Mouse (Mus musculus): ENCODE measurements at regions not wholly inside any gene's neighbourhood (a gene's known extent, or its start where the extent isn't known, plus 50 kb on each side); places are given as distances from the start of the nearest gene placed in this dataset.
"Not testable (repeated sequence)": the region's sequence is repeated elsewhere in the genome, so short reads cannot be mapped to it uniquely, and the experiment has no call there.

DNA sequence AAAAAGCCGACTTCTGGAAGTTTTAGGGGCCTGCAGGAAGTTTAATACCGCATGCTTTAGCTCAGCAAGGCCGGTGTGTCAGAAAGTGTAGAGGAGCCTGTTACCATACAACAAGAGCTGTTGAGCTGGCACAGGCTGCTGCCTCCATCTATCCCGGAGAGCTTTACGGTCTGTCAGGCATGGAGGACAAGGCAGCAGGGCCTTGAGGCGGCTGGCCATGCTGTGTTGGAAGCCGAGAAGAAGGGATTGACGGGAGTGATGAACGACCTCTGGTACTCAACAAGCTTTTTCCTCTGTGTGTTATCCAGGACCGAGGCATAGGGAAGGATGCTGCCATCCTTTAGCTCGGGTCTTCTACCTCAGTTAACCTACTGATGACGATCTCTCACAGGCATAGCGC is 146.8 kb upstream of the Mocs1 start:
- DNase-seq = peak; percentile 77

DNA sequence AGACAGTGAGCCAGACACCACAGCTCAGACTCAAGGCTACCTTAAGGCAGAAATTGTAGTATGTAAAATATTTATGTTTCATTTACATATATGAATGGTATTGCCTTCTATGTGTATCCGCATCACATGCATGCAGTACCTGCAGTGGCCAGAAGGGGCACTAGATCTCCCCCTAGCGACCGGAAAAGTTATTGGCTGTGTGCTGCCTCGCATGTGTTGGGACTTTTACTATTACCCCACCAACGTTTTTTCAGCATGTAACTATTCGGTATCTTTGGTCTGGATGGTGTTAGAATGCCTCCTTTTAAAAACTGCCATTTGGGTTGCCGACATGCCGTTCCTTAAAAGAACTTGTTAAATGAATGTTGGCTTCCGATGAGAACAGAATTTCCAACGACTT is 145.7 kb upstream of the Mocs1 start:
- DNase-seq = peak; percentile 58

DNA sequence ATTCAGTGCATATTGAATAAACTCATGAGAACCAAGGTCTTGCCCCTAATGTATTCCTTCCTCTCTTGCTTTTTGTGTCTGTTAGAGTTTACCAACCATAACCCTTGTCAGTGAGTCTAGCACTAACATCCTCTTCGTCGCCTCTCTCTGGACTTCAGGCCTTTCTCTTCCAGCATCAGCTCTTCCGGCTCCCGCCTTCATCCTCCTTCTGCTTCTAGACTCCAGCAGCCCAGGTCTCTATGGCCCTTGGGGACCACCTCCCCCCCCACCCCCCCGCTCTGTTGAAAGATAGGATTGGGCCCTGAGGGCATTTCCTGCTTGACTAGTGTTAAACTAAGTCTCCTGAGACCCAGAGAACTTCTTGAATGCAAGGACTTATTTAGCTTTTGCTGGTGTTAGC is 144.7 kb upstream of the Mocs1 start:
- DNase-seq = peak; percentile 79

DNA sequence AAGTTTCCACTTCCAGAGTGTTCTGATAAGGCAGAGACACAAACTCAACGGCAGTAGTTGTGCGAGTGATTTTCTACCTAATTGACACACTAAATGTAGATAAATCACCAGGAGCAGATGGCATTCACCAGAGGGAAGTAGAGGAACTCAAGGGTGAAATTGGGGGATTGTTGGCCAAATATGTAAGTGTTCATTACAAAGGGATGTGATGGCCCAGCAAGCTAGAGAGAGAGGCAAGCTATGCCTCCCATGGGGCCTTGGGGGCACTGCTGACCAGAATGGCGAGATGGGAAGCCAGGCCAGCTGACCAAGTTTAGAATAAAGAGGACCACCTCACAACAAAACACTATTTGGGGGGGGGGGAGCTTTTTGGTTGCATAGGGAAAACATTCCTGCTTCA is 136.5 kb upstream of the Mocs1 start:
- peak; percentile 16 for DNase-seq

DNA sequence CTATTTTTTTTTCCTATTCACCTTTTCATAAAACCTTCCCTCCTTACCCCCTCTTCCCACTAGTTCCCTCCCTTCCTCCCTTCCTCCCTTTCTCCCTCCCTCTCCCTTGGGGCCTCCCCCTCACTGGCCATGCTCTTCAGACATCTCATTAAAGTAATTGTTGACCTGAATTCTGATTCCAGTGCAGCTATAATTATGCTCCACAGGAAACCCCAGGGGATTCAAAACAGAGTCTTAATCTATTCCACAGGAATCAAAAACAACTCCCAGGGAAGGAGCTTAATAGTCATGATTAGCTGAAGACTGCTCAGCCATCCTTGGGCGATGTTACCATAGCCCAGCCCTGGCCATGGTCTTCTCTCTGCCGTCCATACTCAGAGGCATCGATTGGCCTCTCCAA is 123.7 kb upstream of the Mocs1 start:
- DNase-seq = peak; percentile 58

DNA sequence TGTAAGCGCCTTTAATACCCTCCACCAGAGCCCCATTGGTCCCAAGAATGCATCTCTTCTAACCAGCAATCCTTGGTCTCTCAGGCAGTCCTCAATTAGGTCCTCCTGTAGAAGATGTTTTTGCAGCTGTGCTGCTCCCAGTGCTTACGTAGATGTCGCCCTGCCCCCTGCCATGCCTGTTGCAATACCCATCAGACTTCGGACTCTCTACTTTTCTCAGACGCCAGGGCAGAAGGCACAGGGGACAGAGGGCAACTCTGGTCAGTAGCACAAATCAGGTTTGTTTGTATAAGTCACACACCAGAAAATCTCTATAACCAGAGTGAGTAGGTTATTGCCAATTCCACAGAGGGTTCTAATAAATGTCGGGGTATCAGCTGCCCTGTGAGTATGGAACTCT is 123.0 kb upstream of the Mocs1 start:
- DNase-seq = peak; percentile 34

DNA sequence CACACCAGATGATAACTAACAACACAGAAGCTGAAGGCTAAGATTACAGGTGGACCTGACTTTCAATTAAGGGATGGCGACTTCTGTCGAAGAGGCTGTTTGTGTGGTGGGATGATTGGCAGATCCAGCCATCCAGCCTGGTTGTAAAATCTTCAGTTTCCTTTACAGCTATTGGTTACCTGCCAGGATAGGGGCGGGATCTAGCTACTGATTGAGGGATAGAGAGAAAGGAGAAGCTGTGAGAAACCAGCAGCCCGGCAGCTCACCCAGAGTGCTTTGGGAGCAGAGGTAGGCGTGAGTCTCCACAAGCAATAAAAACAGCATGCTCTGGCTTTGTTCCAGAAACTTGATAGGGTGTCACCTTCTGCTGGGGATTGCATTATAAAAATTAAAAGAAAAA is 119.1 kb upstream of the Mocs1 start:
- peak; percentile 78 for DNase-seq

DNA sequence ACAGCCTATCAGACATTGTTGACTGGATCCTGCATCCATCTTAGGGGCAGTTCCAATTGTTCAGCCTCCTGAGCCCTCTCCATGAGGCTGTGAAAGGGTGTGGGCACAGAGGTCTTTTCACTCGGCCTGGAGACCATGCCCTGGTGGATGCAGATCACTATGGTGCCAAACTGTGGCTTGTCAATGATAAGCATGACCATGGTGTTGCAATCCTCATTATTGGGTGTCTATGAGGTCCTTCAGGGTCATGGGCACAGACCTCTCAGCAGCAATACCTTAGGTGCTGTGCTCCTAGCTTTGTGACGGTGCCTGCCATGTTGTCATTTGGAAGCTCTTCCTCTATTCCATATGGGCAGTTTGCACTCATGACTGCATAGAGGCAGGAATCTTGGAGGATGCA is 114.0 kb upstream of the Mocs1 start:
- peak; percentile 74 for DNase-seq

DNA sequence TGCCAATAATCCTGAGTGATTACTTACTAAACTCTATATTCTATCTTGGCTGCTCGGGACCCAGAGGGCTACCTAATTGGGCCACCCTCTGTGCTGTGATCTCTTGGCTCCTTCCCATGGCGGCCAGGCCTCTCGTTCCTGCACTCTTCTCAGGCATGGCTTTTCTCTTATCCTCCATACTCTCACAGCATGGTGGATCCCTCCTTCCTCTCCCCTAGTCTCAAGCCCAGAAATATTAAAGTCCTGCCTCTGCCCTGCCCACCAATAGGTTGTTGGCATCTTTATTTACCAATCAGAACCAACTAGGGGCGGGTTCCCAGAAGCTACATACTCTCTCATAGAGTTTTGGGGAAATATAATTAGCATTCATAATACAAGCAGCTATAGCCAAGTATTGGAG is 100.6 kb upstream of the Mocs1 start:
- no peak for DNase-seq

DNA sequence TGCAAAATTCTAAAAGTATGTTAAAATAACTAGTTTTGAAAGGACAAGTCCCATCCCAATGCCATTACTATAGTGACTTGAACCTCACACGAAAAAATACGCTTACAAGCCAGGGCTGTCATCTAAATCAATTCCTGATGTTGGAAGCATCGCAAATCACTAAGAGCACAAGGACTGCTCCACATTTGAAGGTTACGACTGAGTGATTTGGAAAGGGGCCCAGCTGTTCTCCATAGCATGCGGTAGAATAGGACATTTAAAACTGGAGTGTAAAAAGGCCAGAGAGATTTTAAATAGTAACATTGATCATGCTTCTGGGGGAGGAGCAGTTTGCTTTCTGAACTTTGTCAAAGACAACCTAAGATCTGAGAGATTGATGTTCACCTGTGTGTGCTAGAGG is 92.8 kb upstream of the Mocs1 start:
- no peak for DNase-seq

DNA sequence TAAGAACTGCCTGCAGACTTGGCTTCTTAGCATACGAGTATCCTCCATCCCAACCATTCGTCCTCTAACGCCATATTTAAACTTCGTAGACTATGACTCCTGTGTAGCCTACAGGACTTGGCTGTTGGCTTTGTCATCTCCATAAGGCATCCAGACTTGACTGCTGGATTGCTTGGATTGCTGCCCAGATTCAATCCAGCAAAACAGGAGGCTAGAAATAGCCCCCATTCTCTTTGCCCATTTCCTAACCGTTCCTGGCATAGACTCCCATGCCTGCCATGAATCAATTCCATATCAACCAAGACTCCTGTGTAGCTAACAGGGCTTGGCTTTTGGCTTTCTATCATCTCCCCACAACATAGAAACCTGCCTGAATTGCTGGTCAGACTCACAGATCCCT is 90.3 kb upstream of the Mocs1 start:
- no peak for DNase-seq

DNA sequence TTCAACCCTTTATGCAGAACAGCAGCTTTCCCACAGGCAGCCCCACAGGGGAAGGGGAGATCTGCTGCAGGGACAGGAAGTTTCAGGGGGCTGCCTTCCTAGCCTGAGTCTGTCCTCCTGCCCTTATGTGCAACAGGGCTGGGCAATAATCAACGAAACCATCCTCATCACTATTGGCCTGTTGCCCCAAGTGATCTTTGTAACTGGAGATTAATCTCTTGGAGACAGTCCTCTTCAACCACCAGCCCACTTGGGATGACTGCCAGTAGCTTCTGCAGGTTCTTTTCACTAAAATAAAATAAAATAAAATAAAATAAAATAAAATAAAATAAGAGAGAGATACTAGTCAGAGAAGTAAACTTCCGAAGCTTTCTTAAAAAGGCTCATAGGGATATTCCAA is 85.5 kb upstream of the Mocs1 start:
- no peak for DNase-seq

DNA sequence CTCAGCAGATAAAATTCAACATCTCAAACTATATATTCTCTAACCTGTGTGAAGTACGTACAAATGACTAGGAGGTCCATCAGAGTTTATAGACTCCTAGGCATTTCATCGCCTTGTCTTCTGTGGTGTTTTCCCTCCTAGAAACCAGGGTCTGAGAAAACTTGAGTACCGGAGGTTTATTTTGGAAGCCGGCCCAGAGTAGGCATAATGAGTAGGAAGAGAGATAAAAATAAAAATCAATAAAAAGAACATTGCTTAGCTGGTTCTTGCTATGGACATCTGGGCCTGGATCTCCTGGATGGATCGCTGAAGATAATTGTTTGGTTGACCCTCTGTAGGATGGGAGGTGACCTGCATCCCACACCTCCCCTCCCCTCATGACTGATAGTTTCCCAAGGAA is 81.5 kb upstream of the Mocs1 start:
- no peak for DNase-seq

DNA sequence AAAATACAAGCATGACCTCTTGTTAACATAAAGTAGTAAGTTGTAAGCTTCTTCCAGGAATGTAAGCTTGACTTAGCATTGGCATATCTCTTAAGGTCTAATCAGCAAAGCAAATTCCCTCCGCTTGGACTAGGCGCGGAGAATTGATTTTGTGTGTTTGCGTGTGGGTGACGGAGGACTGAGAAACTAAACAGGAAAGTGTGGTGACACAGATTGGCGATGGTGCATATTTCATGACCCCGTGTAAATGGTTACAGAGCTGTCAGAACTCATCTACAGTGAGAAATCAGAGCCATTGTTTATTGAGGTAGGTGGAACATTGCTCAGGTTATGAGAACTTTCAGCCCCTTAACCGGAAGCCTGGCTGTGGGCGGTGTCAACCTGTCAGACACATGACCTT is 78.8 kb upstream of the Mocs1 start:
- no peak for DNase-seq

DNA sequence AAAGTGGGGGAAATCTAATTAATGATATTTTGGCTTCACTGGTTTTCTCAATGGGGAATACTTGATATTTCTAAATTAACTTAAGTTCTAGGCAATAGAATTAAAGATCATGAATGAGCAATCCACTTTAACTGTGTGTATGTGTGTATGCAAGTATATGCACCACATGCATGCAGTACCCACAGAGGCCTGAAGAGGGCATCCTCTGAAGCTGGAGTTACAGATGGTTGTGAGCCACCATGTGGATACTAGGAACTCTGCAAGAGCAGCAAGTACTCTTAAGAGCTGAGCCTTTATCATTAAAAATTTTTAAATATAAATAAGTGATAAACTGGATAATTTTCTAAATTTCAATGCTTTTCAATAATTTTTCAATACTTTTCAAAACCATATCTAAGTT is 69.0 kb upstream of the Mocs1 start:
- no peak for DNase-seq

DNA sequence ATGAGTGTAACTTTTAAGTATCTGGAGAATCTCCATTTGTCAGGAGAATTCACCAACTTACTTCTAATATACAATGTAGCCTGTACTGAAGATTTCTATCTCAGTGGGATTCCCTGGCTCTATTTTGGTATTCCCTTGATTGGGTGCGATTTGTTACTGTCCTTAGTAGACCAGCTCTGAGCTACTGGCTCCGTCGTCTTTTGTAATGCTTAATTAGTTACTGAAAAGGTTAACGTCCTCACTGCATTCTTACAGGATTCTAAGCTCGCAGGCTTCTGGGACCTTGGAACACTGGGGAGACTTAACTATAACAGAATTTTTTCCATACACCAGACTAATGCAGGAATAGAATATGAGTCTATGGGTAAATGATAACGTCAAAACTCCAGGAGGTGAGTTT is 67.9 kb upstream of the Mocs1 start:
- DNase-seq = not testable (repeated sequence)

DNA sequence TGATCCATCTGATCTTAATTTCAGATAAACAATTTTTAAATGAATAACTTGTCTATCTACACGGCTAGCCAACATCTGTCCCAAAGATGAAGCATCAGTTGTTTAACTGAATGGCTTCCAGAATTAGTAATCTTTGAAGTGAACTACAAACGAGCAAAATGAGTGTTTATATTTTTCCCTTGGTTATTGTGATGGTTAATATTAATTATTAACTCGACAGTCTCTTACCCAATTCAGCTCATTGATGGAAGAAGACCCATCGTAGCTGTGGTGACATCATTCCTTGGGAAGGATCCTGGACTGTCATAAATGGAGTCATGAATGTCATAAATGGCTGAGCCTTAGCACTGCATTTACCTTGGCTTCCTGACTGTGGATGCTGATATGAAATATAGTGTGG is 60.4 kb upstream of the Mocs1 start:
- DNase-seq = no peak

DNA sequence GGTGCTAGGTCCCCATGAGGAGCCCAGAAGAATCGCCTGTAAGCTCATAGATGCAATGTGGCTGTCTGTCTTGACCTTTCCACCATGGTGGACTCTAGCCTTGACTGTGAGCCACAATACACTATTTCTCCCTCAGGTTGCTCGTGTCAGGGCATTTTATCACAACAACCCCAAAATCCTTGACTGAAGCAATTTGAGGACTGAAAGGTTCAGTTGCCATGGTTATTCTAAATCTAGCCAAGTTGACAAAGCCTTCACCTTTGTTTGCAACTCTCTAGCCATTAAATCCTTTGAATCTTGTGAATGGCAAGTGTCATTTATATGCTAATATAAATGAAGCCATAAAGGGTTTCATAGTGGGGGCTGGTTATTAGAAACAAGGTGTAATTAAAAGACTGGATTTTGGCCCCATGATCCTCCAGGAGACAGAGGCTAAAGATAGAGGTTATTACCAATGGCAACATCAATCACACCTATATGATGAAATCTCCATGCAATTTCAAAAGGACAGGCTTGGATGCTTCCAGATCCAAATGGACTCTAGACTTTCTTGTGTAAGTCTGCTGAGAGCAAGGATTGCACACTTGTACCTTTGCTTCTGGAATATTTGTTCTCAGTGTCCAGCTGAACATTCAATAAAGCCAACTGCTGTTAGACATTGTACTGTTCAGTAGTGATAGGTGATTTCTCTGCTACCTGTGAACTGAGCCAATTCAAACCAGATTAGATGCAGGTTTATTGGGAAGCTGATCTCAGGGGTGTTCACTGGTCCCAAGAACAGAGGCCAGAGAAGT is 59.5 kb upstream of the Mocs1 start:
- no peak for DNase-seq

DNA sequence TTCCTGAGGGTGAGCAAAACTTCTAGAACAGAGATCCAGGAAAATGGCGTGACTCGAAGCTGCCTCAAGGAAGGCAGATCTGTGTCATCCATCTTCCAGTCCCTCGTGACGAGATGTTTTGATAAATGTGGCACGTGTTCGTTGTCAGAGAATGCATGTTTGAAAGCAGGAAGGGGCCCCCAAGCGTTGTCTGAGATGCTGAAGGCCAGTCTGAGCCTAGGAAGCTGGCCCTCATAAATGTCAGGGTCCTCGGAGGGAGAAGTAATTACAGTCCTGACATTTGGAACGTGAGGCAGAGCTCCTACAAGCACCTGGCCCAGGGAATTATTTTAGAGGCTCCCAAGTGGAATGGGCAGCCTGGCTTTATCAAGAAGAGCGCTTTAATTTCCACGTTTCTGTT is 50.5 kb upstream of the Mocs1 start:
- DNase-seq = no peak

Measured in heart, adult 11 months (tissue).